Mouse (Mus musculus) embryonic fibroblast, embryonic 13.5 days (primary cell): ENCODE measurements around the gene Auts2.

Experiments used
- CTCF ChIP-seq: IDR thresholded peaks from 2 replicates; pipeline ENCODE4 v1.5.1; 2011; ENCODE audit warnings: mild to moderate bottlenecking, control low read depth, low read length, moderate library complexity, borderline replicate concordance; ENCODE audit not compliant: insufficient read depth
- POLR2A ChIP-seq: IDR thresholded peaks from 2 replicates; pipeline ENCODE4 v1.6.1; 2011; ENCODE audit warnings: low read depth, mild to moderate bottlenecking, control low read depth, low read length, moderate library complexity

GRCm38 (mm10) chr5:132395922-132396321, 147.2 kb downstream of the Auts2 start:
- TF ChIP-seq POLR2A (no peak), CTCF (no peak)
